Mouse (Mus musculus) liver, adult 2 months (tissue): ENCODE measurements at regions not wholly inside any gene's neighbourhood (a gene's known extent, or its start where the extent isn't known, plus 50 kb on each side); places are given as distances from the start of the nearest gene placed in this dataset.
A peak's percentile ranks its signal among the peaks of the same experiment; 100 is the strongest.

Experiments used
- DNase-seq: peaks from one replicate; pipeline ENCODE4 v3.0.0-alpha.2; 2011; ENCODE audit warnings: low read depth, low spot score; ENCODE audit errors: extremely low read depth
- H3K27ac ChIP-seq: fragments of 200-500 bp; replicated peaks from 2 replicates; pipeline ENCODE4 v1.5.1; 2012; ENCODE audit warnings: low read depth, mild to moderate bottlenecking, control low read depth, inconsistent platforms, low read length; ENCODE audit not compliant: insufficient read depth
- H3K27me3 ChIP-seq: fragments of 200-500 bp; 2 replicates; pipeline ENCODE4 v1.6.1; 2012; ENCODE audit warnings: mild to moderate bottlenecking, moderate library complexity, low read length, inconsistent platforms; ENCODE audit not compliant: control insufficient read depth, insufficient read depth
- H3K36me3 ChIP-seq: fragments of 200-500 bp; 2 replicates; pipeline ENCODE4 v1.6.1; 2012; ENCODE audit warnings: low read length, inconsistent platforms; ENCODE audit not compliant: control insufficient read depth, insufficient read depth
- H3K4me1 ChIP-seq: fragments of 200-500 bp; 2 replicates; pipeline ENCODE4 v1.6.1; 2011; ENCODE audit warnings: low read length; ENCODE audit not compliant: control insufficient read depth, insufficient read depth
- H3K4me3 ChIP-seq: fragments of 200-500 bp; 2 replicates; pipeline ENCODE4 v1.5.1; 2011; ENCODE audit warnings: low read depth, mild to moderate bottlenecking, control low read depth, low read length, moderate library complexity; ENCODE audit not compliant: insufficient read depth
- H3K79me2 ChIP-seq: fragments of 200-500 bp; 2 replicates; pipeline ENCODE4 v1.6.1; 2012; ENCODE audit warnings: inconsistent platforms, mild to moderate bottlenecking, low read length, moderate library complexity; ENCODE audit not compliant: control insufficient read depth, insufficient read depth
- H3K9ac ChIP-seq: fragments of 200-500 bp; 2 replicates; pipeline ENCODE4 v1.6.1; 2012; ENCODE audit warnings: low read depth, mild to moderate bottlenecking, control low read depth, inconsistent platforms, low read length
- CTCF ChIP-seq: fragments of 200-500 bp; IDR thresholded peaks from 2 replicates; pipeline ENCODE4 v1.5.1; 2011; ENCODE audit warnings: low read depth, low read length, control low read depth
- POLR2A ChIP-seq: fragments of 200-500 bp; IDR thresholded peaks from 2 replicates; pipeline ENCODE4 v1.6.1; 2011; ENCODE audit warnings: low read length, control low read depth; ENCODE audit not compliant: insufficient read depth; ENCODE audit errors: extremely low read depth
- WGBS: fragments of 180-500 bp; shearing (Covaris S2); methylation state at CpG from one replicate; pipeline ENCODE4 v1.1.7; 2018; 5-methylcytosine and 5-hydroxymethylcytosine counted together

GRCm38 (mm10) chr13:119256350-119256749 lies 172.1 kb upstream of the Paip1 start:
- peak; percentile 4 for DNase-seq
- Histone ChIP-seq H3K27ac (no peak overlapping the region), H3K79me2 (no peaks in the 10 kb centered on the region), H3K9ac (no peak overlapping the region), H3K27me3 (no peaks in the 10 kb centered on the region), H3K4me3 (no peak overlapping the region), H3K36me3 (no peaks in the 10 kb centered on the region), H3K4me1 (no peaks in the 10 kb centered on the region)
- TF ChIP-seq POLR2A (no peak), CTCF (no peak)
- WGBS: 23% methylated on average over 6 of the region's 6 CpGs

- H3K36me3 ChIP-seq: no peaks in the 10 kb centered on the region
- H3K27me3 ChIP-seq: no peaks in the 10 kb centered on the region
- WGBS: 59% methylated on average over 9 of the region's 9 CpGs
- H3K4me3 ChIP-seq: no peak overlapping the region
- no peak for TF ChIP-seq POLR2A
- TF ChIP-seq CTCF: no peak
- no peak overlapping the region for H3K9ac ChIP-seq
- H3K79me2 ChIP-seq: no peaks in the 10 kb centered on the region
- DNase-seq: no peak
- H3K27ac ChIP-seq: no peak overlapping the region
- no peaks in the 10 kb centered on the region for H3K4me1 ChIP-seq
Measured at GRCm38 (mm10) chr13:119258515-119258914, 169.9 kb upstream of the Paip1 start.

- Histone ChIP-seq H3K79me2 (no peaks in the 10 kb centered on the region), H3K36me3 (no peaks in the 10 kb centered on the region), H3K4me1 (no peaks in the 10 kb centered on the region), H3K27ac (no peak overlapping the region), H3K4me3 (no peak overlapping the region), H3K27me3 (no peaks in the 10 kb centered on the region), H3K9ac (no peak overlapping the region)
- TF ChIP-seq POLR2A: no peak
- TF ChIP-seq CTCF: no peak
- 59% methylated on average over 2 of the region's 2 CpGs for WGBS
- DNase-seq: no peak
Measured at GRCm38 (mm10) chr13:119263561-119263960, 164.8 kb upstream of the Paip1 start.

GRCm38 (mm10) chr13:119267608-119268300 lies 160.6 kb upstream of the Paip1 start:
- TF ChIP-seq POLR2A (no peak), CTCF (no peak)
- H3K9ac ChIP-seq: no peak overlapping the region
- no peaks in the 10 kb centered on the region for H3K27me3 ChIP-seq
- no peaks in the 10 kb centered on the region for H3K4me1 ChIP-seq
- no peak for DNase-seq
- no peak overlapping the region for H3K4me3 ChIP-seq
- H3K27ac ChIP-seq: no peak overlapping the region
- WGBS: 85% methylated on average over 4 of the region's 4 CpGs
- no peaks in the 10 kb centered on the region for H3K79me2 ChIP-seq
- H3K36me3 ChIP-seq: no peaks in the 10 kb centered on the region

GRCm38 (mm10) chr13:119268301-119268675 lies 160.1 kb upstream of the Paip1 start:
- no peak overlapping the region for H3K4me3 ChIP-seq
- no peak overlapping the region for H3K9ac ChIP-seq
- H3K27me3 ChIP-seq: no peaks in the 10 kb centered on the region
- H3K27ac ChIP-seq: no peak overlapping the region
- H3K36me3 ChIP-seq: no peaks in the 10 kb centered on the region
- no peak for TF ChIP-seq POLR2A
- no peaks in the 10 kb centered on the region for H3K4me1 ChIP-seq
- H3K79me2 ChIP-seq: no peaks in the 10 kb centered on the region
- DNase-seq: no peak
- 87% methylated on average over 10 of the region's 10 CpGs for WGBS

- TF ChIP-seq CTCF (no peak), POLR2A (no peak)
- no peaks in the 10 kb centered on the region for H3K79me2 ChIP-seq
- H3K4me3 ChIP-seq: no peak overlapping the region
- whole genome bisulfite sequencing: 83% methylated on average over 4 of the region's 4 CpGs
- no peak for DNase-seq
- H3K4me1 ChIP-seq: no peaks in the 10 kb centered on the region
- H3K27me3 ChIP-seq: no peaks in the 10 kb centered on the region
- no peaks in the 10 kb centered on the region for H3K36me3 ChIP-seq
- H3K27ac ChIP-seq: no peak overlapping the region
- H3K9ac ChIP-seq: no peak overlapping the region
Measured at GRCm38 (mm10) chr13:119275500-119275899, 152.9 kb upstream of the Paip1 start.
